Mouse (Mus musculus) embryonic facial prominence, embryonic 14.5 days (tissue): ENCODE measurements around the gene Rbp1. TPM values are rescaled to one million over a fixed set of nuclear protein-coding genes. Genes with fewer than 3 reads are reported as not detected.

ENCODE experiments used
- ATAC-seq: fragments of 200-750 bp; cut with Nextera tagmentation; 2 replicates; pipeline ENCODE4 v1.8.0; 2017; ENCODE audit warnings: low read depth, moderate number of reproducible peaks, moderate TSS enrichment
- DNase-seq: peaks from one replicate; pipeline ENCODE4 v3.0.0-alpha.2; 2015; ENCODE audit warnings: low spot score
- H3K27ac ChIP-seq: fragments of 300-500 bp; sonication (generic); replicated peaks from 2 replicates; pipeline ENCODE4 v1.5.1; 2014; ENCODE audit warnings: low read depth, mild to moderate bottlenecking, low read length, moderate library complexity
- H3K27me3 ChIP-seq: fragments of 300-500 bp; sonication (generic); replicated peaks from 2 replicates; pipeline ENCODE4 v1.6.1; 2014; ENCODE audit warnings: low read length; ENCODE audit not compliant: control insufficient read depth, insufficient read depth
- H3K36me3 ChIP-seq: fragments of 300-500 bp; sonication (generic); 2 replicates; pipeline ENCODE4 v1.6.1; 2014; ENCODE audit warnings: low read length, mixed read lengths; ENCODE audit not compliant: control insufficient read depth, insufficient read depth
- H3K4me1 ChIP-seq: fragments of 300-500 bp; sonication (generic); 2 replicates; pipeline ENCODE4 v1.6.1; 2014; ENCODE audit warnings: antibody characterized with exemption, low read length; ENCODE audit not compliant: control insufficient read depth, insufficient read depth
- H3K4me2 ChIP-seq: fragments of 300-500 bp; sonication (generic); 2 replicates; pipeline ENCODE4 v1.6.1; 2014; ENCODE audit warnings: low read depth, mild to moderate bottlenecking, low read length, moderate library complexity, mixed read lengths
- H3K4me3 ChIP-seq: fragments of 300-500 bp; sonication (generic); 2 replicates; pipeline ENCODE4 v1.5.1; 2014; ENCODE audit warnings: low read depth, mild to moderate bottlenecking, low read length
- H3K9ac ChIP-seq: fragments of 300-500 bp; sonication (generic); 2 replicates; pipeline ENCODE4 v1.6.1; 2014; ENCODE audit warnings: low read depth, mild to moderate bottlenecking, low read length, moderate library complexity, mixed read lengths
- H3K9me3 ChIP-seq: fragments of 300-500 bp; sonication (generic); 2 replicates; pipeline ENCODE4 v1.6.1; 2016; ENCODE audit warnings: low read length; ENCODE audit not compliant: control insufficient read depth
- WGBS: fragments of 180-500 bp; shearing (Covaris S2); extraction: QIAGEN DNeasy Blood & Tissue Kit; methylation state at CpG from one replicate; pipeline ENCODE4 v1.1.7; 2014; 5-methylcytosine and 5-hydroxymethylcytosine counted together
- polyA plus RNA-seq: library from polyadenylated mRNA; unstranded; fragments of >200 nt; fragmentation: Nextera tagmentation; extraction: Ambion mirVana; gene quantifications from 2 replicates; pipeline ENCODE4 v1.2.1, GENCODE M21; 2014

The Rbp1 gene
- polyA plus RNA-seq, 1 experiment from 2014 or later: 60.5 TPM

GRCm38 (mm10) chr9:98418346-98418745 is 4.4 kb upstream of the Rbp1 start:
- no peak for DNase-seq
- H3K4me1 ChIP-seq: peaks cover 8% of the 10 kb centered on the region; the same call in 1 of the 2 replicates
- no peak overlapping the region for H3K9ac ChIP-seq
- H3K9me3 ChIP-seq: no peaks in the 10 kb centered on the region
- 62% methylated on average over 3 of the region's 3 CpGs for WGBS
- ATAC-seq: no peak
- H3K27ac ChIP-seq: no peak overlapping the region
- H3K4me3 ChIP-seq: no peak overlapping the region
- no peaks in the 10 kb centered on the region for H3K27me3 ChIP-seq
- no peak overlapping the region for H3K4me2 ChIP-seq
- H3K36me3 ChIP-seq: no peaks in the 10 kb centered on the region

GRCm38 (mm10) chr9:98420666-98421065 is 2.1 kb upstream of the Rbp1 start:
- WGBS: 63% methylated on average over 1 of the region's 1 CpGs
- H3K9ac ChIP-seq: no peak overlapping the region
- no peaks in the 10 kb centered on the region for H3K9me3 ChIP-seq
- H3K4me2 ChIP-seq: no peak overlapping the region
- H3K4me3 ChIP-seq: no peak overlapping the region
- no peaks in the 10 kb centered on the region for H3K36me3 ChIP-seq
- ATAC-seq: no peak
- no peak overlapping the region; the same call in 1 of the 2 replicates for H3K27ac ChIP-seq
- peak; percentile 54 for DNase-seq
- H3K27me3 ChIP-seq: no peaks in the 10 kb centered on the region
- peaks cover 12% of the 10 kb centered on the region; the same call in 1 of the 2 replicates for H3K4me1 ChIP-seq

GRCm38 (mm10) chr9:98421903-98422302 is 858 bp upstream of the Rbp1 start:
- H3K9ac ChIP-seq: no peak overlapping the region
- ATAC-seq: no peak
- no peak overlapping the region for H3K4me3 ChIP-seq
- DNase-seq: no peak
- no peaks in the 10 kb centered on the region for H3K36me3 ChIP-seq
- H3K9me3 ChIP-seq: no peaks in the 10 kb centered on the region
- no peak overlapping the region for H3K27ac ChIP-seq
- H3K27me3 ChIP-seq: no peaks in the 10 kb centered on the region
- H3K4me1 ChIP-seq: peaks cover 19% of the 10 kb centered on the region
- WGBS: 38% methylated on average over 3 of the region's 3 CpGs
- H3K4me2 ChIP-seq: no peak overlapping the region

GRCm38 (mm10) chr9:98423691-98424090 is 930 bp downstream of the Rbp1 start:
- ATAC-seq: no peak
- H3K4me1 ChIP-seq: peaks cover 31% of the 10 kb centered on the region

GRCm38 (mm10) chr9:98424291-98424690 is 1.5 kb downstream of the Rbp1 start:
- peak; percentile 31 for DNase-seq

More at GRCm38 (mm10) chr9:98423691-98424090, 930 bp downstream of the Rbp1 start:
- Histone ChIP-seq H3K4me2 (no peak overlapping the region; the same call in 1 of the 2 replicates), H3K36me3 (no peaks in the 10 kb centered on the region), H3K9me3 (no peaks in the 10 kb centered on the region), H3K27ac (no peak overlapping the region), H3K9ac (no peak overlapping the region), H3K27me3 (no peaks in the 10 kb centered on the region), H3K4me3 (no peak overlapping the region)
- no peak for DNase-seq
- WGBS: 6% methylated on average over 4 of the region's 4 CpGs

GRCm38 (mm10) chr9:98424725-98425210 is 2.0 kb downstream of the Rbp1 start:
- Histone ChIP-seq H3K36me3 (no peaks in the 10 kb centered on the region), H3K4me3 (peak overlapping the region; percentile 61), H3K27me3 (no peaks in the 10 kb centered on the region), H3K9me3 (no peaks in the 10 kb centered on the region), H3K27ac (peak overlapping the region; percentile 30; the same call in 1 of the 2 replicates), H3K4me1 (peaks cover 42% of the 10 kb centered on the region), H3K4me2 (peak overlapping the region; percentile 83), H3K9ac (peak overlapping the region; percentile 73)
- DNase-seq (peak; percentile 72), ATAC-seq (peak; percentile 76)
- 2% methylated on average over 35 of the region's 42 CpGs for WGBS

More at GRCm38 (mm10) chr9:98424291-98424690, 1.5 kb downstream of the Rbp1 start:
- Histone ChIP-seq H3K9ac (peak overlapping the region; percentile 73), H3K4me1 (peaks cover 37% of the 10 kb centered on the region), H3K4me3 (peak overlapping the region; percentile 61), H3K9me3 (no peaks in the 10 kb centered on the region), H3K4me2 (peak overlapping the region; percentile 83), H3K36me3 (no peaks in the 10 kb centered on the region), H3K27ac (no peak overlapping the region), H3K27me3 (no peaks in the 10 kb centered on the region)
- no peak for ATAC-seq
- 1% methylated on average over 8 of the region's 8 CpGs for WGBS

GRCm38 (mm10) chr9:98425351-98425880 is 2.7 kb downstream of the Rbp1 start:
- Histone ChIP-seq H3K4me1 (peaks cover 44% of the 10 kb centered on the region), H3K4me2 (peak overlapping the region; percentile 83), H3K9ac (peak overlapping the region; percentile 73), H3K27ac (peak overlapping the region; percentile 30; the same call in 1 of the 2 replicates), H3K27me3 (no peaks in the 10 kb centered on the region), H3K4me3 (peak overlapping the region; percentile 61), H3K36me3 (no peaks in the 10 kb centered on the region), H3K9me3 (no peaks in the 10 kb centered on the region)
- no peak for DNase-seq
- 6% methylated on average over 19 of the region's 19 CpGs for WGBS
- ATAC-seq: no peak

- Histone ChIP-seq H3K27me3 (no peaks in the 10 kb centered on the region), H3K9ac (no peak overlapping the region), H3K4me2 (peak overlapping the region; percentile 83), H3K9me3 (no peaks in the 10 kb centered on the region), H3K4me1 (peaks cover 46% of the 10 kb centered on the region), H3K36me3 (no peaks in the 10 kb centered on the region), H3K27ac (no peak overlapping the region; the same call in 1 of the 2 replicates), H3K4me3 (no peak overlapping the region)
- WGBS: 63% methylated on average over 4 of the region's 4 CpGs
- DNase-seq: no peak
- ATAC-seq: no peak
Measured at GRCm38 (mm10) chr9:98427906-98428517, 5.3 kb downstream of the Rbp1 start.
